Mouse (Mus musculus) limb, embryonic 13.5 days (tissue): Measurements from ENCODE around the gene Dhx33. TPM values are rescaled to one million over a fixed set of nuclear protein-coding genes. Genes with fewer than 3 reads are reported as not detected.

ENCODE experiments used
- ATAC-seq: fragments of 200-750 bp; cut with Nextera tagmentation; 2 replicates; pipeline ENCODE4 v1.8.0; 2017; ENCODE audit warnings: low read depth, moderate number of reproducible peaks, moderate TSS enrichment; ENCODE audit not compliant: low FRiP score
- H3K27ac ChIP-seq: fragments of 300-500 bp; sonication (generic); 2 replicates; pipeline ENCODE4 v1.5.1; 2015; ENCODE audit warnings: inconsistent platforms, mild to moderate bottlenecking, moderate library complexity
- H3K27me3 ChIP-seq: fragments of 300-500 bp; sonication (generic); 2 replicates; pipeline ENCODE4 v1.6.1; 2015; ENCODE audit warnings: mild to moderate bottlenecking, inconsistent platforms
- H3K36me3 ChIP-seq: fragments of 300-500 bp; sonication (generic); 2 replicates; pipeline ENCODE4 v1.6.1; 2015; ENCODE audit warnings: inconsistent platforms, mild to moderate bottlenecking, moderate library complexity
- H3K4me1 ChIP-seq: fragments of 300-500 bp; sonication (generic); 2 replicates; pipeline ENCODE4 v1.6.1; 2015; ENCODE audit warnings: inconsistent platforms
- H3K4me2 ChIP-seq: fragments of 300-500 bp; sonication (generic); replicated peaks from 2 replicates; pipeline ENCODE4 v1.6.1; 2015; ENCODE audit warnings: inconsistent platforms, mild to moderate bottlenecking, moderate library complexity
- H3K4me3 ChIP-seq: fragments of 300-500 bp; sonication (generic); 2 replicates; pipeline ENCODE4 v1.5.1; 2015; ENCODE audit warnings: moderate library complexity, mild to moderate bottlenecking, inconsistent platforms
- H3K9ac ChIP-seq: fragments of 300-500 bp; sonication (generic); 2 replicates; pipeline ENCODE4 v1.6.1; 2015; ENCODE audit warnings: mild to moderate bottlenecking, inconsistent platforms
- H3K9me3 ChIP-seq: fragments of 300-500 bp; sonication (generic); 2 replicates; pipeline ENCODE4 v1.6.1; 2016; ENCODE audit warnings: inconsistent platforms
- WGBS: fragments of 180-500 bp; shearing (Covaris S2); methylation state at CpG from one replicate; pipeline ENCODE4 v1.1.7; 2015; 5-methylcytosine and 5-hydroxymethylcytosine counted together
- polyA plus RNA-seq: library from polyadenylated mRNA; unstranded; fragments of >200 nt; fragmentation: Nextera tagmentation; extraction: Ambion mirVana; gene quantifications from 2 replicates; pipeline ENCODE4 v1.2.1, GENCODE M21; 2015

Dhx33 gene
- polyA plus RNA-seq, 1 experiment from 2014 or later, result 23.1 TPM

DNA sequence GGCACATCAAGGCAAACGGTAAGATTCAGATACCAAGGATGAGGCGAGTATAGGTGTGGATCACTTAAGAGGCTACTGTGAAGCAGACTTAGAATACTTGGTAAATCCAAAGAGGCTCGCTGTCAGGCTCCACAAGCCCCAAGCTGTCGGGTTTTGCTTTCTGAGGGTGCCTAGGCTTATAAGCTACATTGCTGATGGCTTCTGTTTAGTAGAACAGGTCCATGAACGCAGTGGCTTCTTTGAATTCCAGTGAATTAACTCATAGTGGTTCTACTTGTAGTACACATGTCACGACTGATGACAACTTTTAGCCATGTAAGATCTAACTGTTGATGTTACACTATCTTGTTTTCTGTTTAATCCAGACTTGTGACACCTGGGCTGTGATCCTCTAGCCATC lies 26.9 kb downstream of the Dhx33 start:
- Histone ChIP-seq H3K9ac (no peak overlapping the region), H3K4me1 (peaks cover 12% of the 10 kb centered on the region), H3K4me2 (no peak overlapping the region), H3K9me3 (no peaks in the 10 kb centered on the region), H3K36me3 (peaks cover 84% of the 10 kb centered on the region), H3K4me3 (no peak overlapping the region), H3K27me3 (no peaks in the 10 kb centered on the region), H3K27ac (no peak overlapping the region)
- WGBS, result 87% methylated on average over 6 of the region's 6 CpGs
- no peak for ATAC-seq

DNA sequence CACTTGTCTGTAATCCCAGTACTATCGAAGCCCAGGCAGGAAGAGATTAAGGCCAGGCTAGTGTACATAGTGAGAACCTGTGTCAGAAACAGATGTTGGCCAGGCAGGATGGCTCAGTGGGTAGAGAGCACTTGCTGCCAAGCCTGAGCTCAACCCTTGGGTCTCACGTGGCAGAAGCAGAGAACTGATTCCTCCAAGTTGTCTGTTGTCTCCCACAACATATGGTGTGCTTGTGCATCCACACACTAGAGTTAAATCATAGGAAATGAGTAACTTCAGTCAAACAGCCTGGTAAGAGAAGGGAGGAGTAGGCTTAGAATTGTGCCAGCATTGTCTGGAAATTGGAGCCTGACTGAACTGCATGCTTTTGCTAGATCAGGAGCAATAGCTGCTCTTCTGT lies 29.0 kb downstream of the Dhx33 start:
- peaks cover 6% of the 10 kb centered on the region for H3K4me1 ChIP-seq
- no peaks in the 10 kb centered on the region for H3K9me3 ChIP-seq
- no peaks in the 10 kb centered on the region for H3K27me3 ChIP-seq
- no peak for ATAC-seq
- no peak overlapping the region for H3K9ac ChIP-seq
- H3K27ac ChIP-seq, result no peak overlapping the region
- H3K4me3 ChIP-seq, result no peak overlapping the region
- H3K4me2 ChIP-seq, result no peak overlapping the region
- peaks cover 72% of the 10 kb centered on the region for H3K36me3 ChIP-seq
- WGBS, result 77% methylated on average over 2 of the region's 2 CpGs

DNA sequence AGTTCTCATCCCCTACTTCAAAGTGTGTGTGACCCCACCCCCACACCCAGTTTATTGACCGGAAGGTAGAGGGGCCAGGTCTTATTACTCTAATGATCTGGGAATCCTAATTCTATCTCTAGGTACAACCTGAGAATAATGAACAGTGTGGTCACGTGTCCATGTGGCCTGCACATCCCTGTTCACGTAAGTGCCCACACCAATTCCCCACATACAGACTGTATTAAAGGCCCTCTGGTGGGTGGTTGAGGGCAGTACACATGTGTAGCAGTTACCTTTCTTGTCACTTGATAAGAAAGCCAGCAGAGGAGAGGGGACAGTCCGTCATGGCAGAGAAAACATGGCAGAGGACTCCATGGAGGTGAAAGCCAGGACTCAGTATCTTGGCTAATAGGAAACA lies 30.3 kb downstream of the Dhx33 start:
- 68% methylated on average over 4 of the region's 4 CpGs for WGBS
- peaks cover 10% of the 10 kb centered on the region for H3K4me1 ChIP-seq

DNA sequence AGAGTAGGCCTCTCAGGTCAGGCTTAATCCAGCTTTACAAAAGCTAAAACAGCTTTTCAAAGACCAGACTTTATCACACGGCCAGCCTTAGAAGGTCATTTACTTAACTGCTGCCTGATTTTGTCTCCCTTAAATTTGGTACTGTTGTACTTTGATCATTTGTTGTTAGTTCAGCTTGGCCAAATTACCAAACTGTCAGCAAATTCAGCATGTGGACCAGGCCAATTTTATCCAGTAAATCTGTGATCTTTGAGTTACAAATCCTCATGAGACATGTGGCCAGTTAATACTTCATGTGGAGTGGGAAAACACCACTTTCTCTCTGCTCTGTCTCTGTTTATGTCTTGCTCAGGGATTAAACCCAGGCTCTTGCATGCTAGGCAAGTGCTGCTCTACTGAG lies 31.7 kb downstream of the Dhx33 start:
- ATAC-seq, result no peak
- no peak overlapping the region for H3K4me3 ChIP-seq
- no peak overlapping the region for H3K27ac ChIP-seq
- H3K9me3 ChIP-seq, result no peaks in the 10 kb centered on the region
- no peak overlapping the region for H3K9ac ChIP-seq
- H3K4me1 ChIP-seq, result peaks cover 18% of the 10 kb centered on the region
- no peak overlapping the region for H3K4me2 ChIP-seq
- H3K36me3 ChIP-seq, result peaks cover 46% of the 10 kb centered on the region
- 70% methylated on average over 1 of the region's 1 CpGs for WGBS
- no peaks in the 10 kb centered on the region for H3K27me3 ChIP-seq

More for the DNA sequence above, 30.3 kb downstream of the Dhx33 start:
- Histone ChIP-seq H3K36me3 (peaks cover 60% of the 10 kb centered on the region), H3K4me3 (no peak overlapping the region), H3K27me3 (no peaks in the 10 kb centered on the region), H3K9me3 (no peaks in the 10 kb centered on the region), H3K4me2 (no peak overlapping the region), H3K9ac (no peak overlapping the region), H3K27ac (no peak overlapping the region)
- ATAC-seq, result no peak

DNA sequence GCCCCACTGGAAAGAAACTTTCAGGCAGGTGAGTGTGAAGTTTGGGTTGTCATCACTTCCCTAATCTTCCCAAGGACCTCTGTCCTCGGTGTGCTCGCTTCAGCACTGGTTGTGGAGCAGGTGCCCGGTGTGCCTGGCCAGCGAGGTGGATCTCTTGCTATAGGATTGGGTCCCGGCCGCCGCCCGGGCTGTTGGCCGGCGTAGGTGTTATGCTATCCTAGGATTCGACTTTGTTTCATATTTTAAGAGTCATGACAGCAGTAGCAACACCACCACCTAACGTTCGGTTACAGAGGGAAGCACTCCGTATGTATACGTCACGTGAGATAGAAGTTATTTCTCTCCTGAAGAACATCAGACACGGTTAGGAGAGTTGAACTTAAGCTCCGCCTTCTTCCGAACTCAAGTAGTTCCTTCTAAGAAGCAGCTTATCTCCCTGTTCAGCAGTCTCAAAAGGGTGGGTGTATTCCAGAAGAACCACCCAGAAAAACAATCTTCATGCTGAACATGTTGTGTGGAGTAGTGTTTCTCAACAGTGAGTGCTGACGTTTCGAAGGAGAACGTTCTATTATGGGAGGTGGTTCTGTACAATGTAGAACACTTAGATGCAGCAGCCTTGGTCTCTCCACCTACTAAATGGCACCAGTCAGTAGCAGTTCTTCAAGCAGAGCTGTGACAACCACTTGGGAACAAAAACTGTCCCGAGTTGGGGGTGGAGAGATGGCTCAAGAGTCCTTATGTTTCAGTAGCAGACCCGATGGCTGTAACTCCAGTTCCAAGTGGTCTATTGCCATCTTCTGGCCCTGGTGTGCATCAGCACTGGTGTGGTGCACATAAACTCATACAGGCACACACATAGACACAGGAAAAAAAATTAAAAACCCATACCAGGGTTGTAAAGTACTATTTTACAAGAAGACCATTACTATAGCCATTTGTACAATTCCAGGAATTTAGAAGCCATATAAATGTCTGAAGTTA lies 33.4 kb downstream of the Dhx33 start:
- Histone ChIP-seq H3K9me3 (no peaks in the 10 kb centered on the region), H3K4me2 (peak overlapping the region; percentile 83), H3K4me1 (peaks cover 18% of the 10 kb centered on the region), H3K27ac (peak overlapping the region; percentile 84), H3K36me3 (peaks cover 40% of the 10 kb centered on the region), H3K4me3 (peak overlapping the region; percentile 94), H3K27me3 (no peaks in the 10 kb centered on the region), H3K9ac (peak overlapping the region; percentile 67)
- WGBS, result 18% methylated on average over 24 of the region's 24 CpGs
- ATAC-seq, result peak; percentile 2; the same call in 1 of the 2 replicates

DNA sequence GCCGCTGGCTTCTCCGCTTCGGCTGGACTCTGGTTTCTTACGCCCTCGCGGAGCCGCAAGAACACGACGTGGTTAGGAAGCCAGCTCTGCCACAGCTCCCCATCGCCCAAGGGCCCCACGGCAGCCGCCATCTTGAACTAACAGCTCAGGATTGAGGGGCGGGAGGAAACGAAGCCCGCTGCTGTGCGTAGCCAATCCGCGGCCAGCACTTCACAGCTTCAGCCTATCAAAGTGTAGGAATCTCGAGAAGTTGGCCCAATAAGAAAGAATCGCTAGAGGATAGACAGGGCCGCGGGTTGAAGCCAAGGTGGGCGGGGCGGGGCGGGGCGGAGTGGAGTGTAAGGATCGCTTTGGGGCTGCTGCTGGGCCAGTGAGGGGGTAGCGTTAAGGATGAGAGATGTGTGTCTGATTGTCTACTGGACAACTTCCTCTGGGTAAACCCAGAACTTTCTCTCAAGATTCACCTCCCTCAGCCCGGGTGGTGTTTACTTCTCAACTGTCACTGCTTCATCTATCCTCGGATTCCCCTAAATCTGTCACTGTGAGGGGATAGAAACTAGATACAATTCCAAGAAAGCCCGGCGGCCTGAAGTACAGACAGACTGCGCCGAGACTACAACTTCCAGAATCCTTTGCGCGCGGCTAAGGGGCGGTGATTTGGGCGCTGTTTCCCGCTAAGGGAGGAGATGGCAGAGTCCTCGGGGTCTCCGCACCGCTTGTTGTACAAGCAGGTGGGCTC lies 34.2 kb downstream of the Dhx33 start, which contains the start of the genes Nup88 and Rpain:
Nup88 (minus strand) TSS at position 153 of the 739 bp plus-strand sequence.
Rpain (plus strand) TSS at position 393 of the 739 bp plus-strand sequence.
- Histone ChIP-seq H3K27ac (peak within 1 kb of the TSS; percentile 84), H3K9me3 (no peaks in the 10 kb centered on the region), H3K27me3 (no peaks in the 10 kb centered on the region), H3K4me3 (peak within 1 kb of the TSS; percentile 94), H3K9ac (peak within 1 kb of the TSS; percentile 92), H3K4me2 (peak within 1 kb of the TSS; percentile 83), H3K36me3 (peaks cover 41% of the 10 kb centered on the region), H3K4me1 (peaks cover 18% of the 10 kb centered on the region)
- WGBS, result under 1% methylated on average over 43 of the region's 43 CpGs
- peak; percentile 98 for ATAC-seq

DNA sequence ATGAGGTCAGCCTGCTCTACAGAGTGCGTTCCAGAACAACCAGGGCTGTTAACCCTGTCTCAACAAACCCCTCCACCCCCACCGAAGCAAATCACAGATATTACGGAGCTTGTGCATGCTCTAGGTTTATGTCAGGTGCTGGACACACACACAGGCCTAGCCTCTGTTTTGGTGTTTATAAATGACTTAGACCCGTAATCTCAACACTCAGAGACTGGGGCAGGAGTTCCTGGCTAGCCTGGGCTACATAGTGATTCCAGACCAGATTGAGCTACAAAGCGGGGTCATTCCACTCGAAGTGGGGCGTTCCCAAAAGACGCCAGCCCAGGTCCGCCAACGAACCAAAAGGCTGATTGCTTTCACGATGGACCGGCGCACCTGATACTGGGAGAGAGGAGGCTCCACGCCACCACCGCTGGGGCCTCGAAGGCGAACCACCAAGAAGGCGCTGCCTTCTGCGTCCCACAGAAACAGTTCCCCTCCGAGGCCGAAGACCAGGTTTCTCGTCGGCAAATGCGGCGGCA lies 34.9 kb downstream of the Dhx33 start:
- Histone ChIP-seq H3K9ac (peak overlapping the region; percentile 92), H3K4me2 (peak overlapping the region; percentile 83), H3K27me3 (no peaks in the 10 kb centered on the region), H3K9me3 (no peaks in the 10 kb centered on the region), H3K4me3 (peak overlapping the region; percentile 94), H3K36me3 (peaks cover 41% of the 10 kb centered on the region), H3K4me1 (peaks cover 18% of the 10 kb centered on the region), H3K27ac (peak overlapping the region; percentile 80)
- 1% methylated on average over 25 of the region's 25 CpGs for WGBS
- no peak; the same call in 1 of the 2 replicates for ATAC-seq

DNA sequence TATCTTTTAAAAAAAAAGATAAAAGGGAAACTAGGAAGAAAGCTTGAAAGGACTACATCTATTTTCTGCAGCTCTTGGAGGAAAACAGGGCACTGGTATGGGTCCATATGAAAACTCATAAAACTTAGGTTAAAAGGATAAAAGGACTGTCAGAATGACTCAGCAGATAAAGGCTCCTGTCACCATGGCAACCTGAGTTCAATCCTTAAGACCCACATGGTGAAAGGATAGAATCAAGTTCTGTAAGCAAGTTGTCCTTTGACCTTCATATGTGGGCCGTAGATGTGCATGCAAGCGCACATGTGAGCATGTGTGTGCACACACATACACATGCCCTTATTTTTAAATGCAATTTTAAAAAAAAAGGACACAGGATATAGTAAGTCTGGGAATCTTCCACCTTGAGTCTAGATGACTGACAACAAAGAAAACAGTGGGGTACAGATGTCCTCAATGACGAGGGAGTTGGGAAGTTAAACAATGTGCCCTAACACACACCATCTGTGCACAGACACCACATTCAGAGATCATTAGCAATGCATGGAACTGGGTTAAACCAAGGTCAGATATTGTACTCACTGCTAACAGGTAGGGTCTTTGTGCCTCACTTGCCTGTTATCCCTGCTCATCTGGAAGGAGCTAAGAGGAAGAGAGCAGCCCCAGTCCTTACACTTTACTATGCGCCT lies 39.9 kb downstream of the Dhx33 start:
- peaks cover 75% of the 10 kb centered on the region for H3K36me3 ChIP-seq

DNA sequence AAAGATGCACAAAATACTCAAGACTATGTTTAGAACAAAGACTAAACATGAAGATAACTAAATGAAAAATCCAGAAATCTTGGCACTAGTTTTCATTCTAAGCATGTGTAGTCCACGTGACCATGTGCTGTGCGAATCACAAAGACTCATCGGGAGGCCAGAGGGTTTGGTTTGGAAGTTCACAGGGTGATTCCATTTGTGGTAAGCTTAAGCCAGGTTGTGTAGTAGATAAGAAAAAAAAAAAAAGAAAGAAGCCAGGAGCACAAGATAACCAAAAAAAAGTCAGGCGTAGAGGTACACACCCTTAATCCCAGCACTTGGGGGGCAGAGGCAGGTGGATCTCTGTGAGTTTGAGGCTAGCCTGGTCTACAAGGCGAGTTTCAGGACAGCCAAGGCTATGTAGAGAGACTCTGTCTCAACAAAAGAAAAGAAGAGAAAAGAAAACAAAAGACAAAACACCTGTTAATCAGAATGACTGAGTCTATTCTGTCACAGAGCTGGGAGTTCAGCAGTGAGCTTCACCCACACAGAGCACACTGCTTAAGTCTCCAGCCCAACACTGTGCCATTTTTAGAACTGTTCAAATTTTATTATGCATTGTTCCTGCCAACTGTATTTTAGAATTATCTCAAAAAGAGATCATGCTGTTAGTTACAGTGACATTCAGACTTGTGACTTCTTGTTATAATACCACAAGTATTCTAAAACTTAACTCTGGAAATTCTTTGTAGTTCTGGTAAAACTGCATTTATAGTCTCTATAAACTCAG lies 43.3 kb downstream of the Dhx33 start:
- no peak overlapping the region for H3K4me3 ChIP-seq
- H3K4me1 ChIP-seq, result no peaks in the 10 kb centered on the region
- no peak overlapping the region for H3K4me2 ChIP-seq
- H3K36me3 ChIP-seq, result peaks cover 96% of the 10 kb centered on the region
- 95% methylated on average over 5 of the region's 5 CpGs for WGBS
- no peaks in the 10 kb centered on the region for H3K9me3 ChIP-seq
- H3K27me3 ChIP-seq, result no peaks in the 10 kb centered on the region
- no peak for ATAC-seq
- no peak overlapping the region for H3K9ac ChIP-seq
- no peak overlapping the region for H3K27ac ChIP-seq

More for the DNA sequence above, 39.9 kb downstream of the Dhx33 start:
- H3K9ac ChIP-seq, result no peak overlapping the region
- no peaks in the 10 kb centered on the region for H3K9me3 ChIP-seq
- ATAC-seq, result no peak
- peaks cover 12% of the 10 kb centered on the region for H3K4me1 ChIP-seq
- no peak overlapping the region for H3K4me3 ChIP-seq
- no peaks in the 10 kb centered on the region for H3K27me3 ChIP-seq
- WGBS, result 86% methylated on average over 4 of the region's 4 CpGs
- H3K27ac ChIP-seq, result no peak overlapping the region
- H3K4me2 ChIP-seq, result no peak overlapping the region

DNA sequence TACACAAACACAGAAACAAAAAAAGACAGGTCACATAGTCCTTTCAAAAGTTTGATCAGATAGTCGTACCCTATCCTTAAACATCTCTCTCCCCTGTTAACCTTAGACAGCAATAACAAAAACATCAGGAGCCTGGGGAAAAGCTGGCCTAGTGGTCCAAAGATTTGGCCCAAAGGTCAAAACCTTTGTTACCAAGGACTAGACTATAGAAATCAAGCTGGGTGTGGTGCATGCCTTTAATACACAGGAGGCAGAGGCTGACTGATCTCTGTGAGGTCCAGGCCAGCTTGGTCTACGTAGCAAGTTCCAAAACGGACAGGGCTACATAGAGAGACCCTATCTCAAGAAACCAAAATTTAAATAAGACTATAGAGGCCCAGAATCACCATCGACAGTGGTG lies 49.5 kb downstream of the Dhx33 start:
- H3K36me3 ChIP-seq, result peaks cover 95% of the 10 kb centered on the region
- H3K27ac ChIP-seq, result no peak overlapping the region
- no peak overlapping the region for H3K4me3 ChIP-seq
- H3K4me1 ChIP-seq, result no peaks in the 10 kb centered on the region
- no peaks in the 10 kb centered on the region for H3K27me3 ChIP-seq
- H3K9ac ChIP-seq, result no peak overlapping the region
- no peaks in the 10 kb centered on the region for H3K9me3 ChIP-seq
- ATAC-seq, result no peak
- WGBS, result 93% methylated on average over 4 of the region's 4 CpGs
- no peak overlapping the region for H3K4me2 ChIP-seq
